Mouse (Mus musculus) olfactory bulb, adult 2 months (tissue): Measurements from ENCODE around the gene Scyl2. TPM values are rescaled to one million over a fixed set of nuclear protein-coding genes. Genes with fewer than 3 reads are reported as not detected.

Experiments used
- H3K27ac ChIP-seq: fragments of 200-500 bp; 2 replicates; pipeline ENCODE4 v1.5.1; 2012; ENCODE audit warnings: low read depth, low read length; ENCODE audit not compliant: insufficient read depth
- H3K4me1 ChIP-seq: fragments of 200-500 bp; 2 replicates; pipeline ENCODE4 v1.6.1; 2012; ENCODE audit warnings: low read length; ENCODE audit not compliant: control insufficient read depth, insufficient read depth
- H3K4me3 ChIP-seq: fragments of 200-500 bp; 2 replicates; pipeline ENCODE4 v1.5.1; 2012; ENCODE audit warnings: mild to moderate bottlenecking, low read depth, low read length, moderate library complexity; ENCODE audit not compliant: insufficient read depth
- CTCF ChIP-seq: fragments of 200-500 bp; IDR thresholded peaks from 2 replicates; pipeline ENCODE4 v1.5.1; 2012; ENCODE audit warnings: low read depth, mild to moderate bottlenecking, low read length, moderate library complexity; ENCODE audit not compliant: insufficient read depth
- POLR2A ChIP-seq: fragments of 200-500 bp; IDR thresholded peaks from 2 replicates; pipeline ENCODE4 v1.6.1; 2012; ENCODE audit warnings: mild to moderate bottlenecking, low read depth, low read length, moderate library complexity; ENCODE audit not compliant: insufficient read depth
- WGBS: fragments of 180-500 bp; shearing (Covaris S2); methylation state at CpG from one replicate; pipeline ENCODE4 v1.1.7; 2018; 5-methylcytosine and 5-hydroxymethylcytosine counted together
- polyA plus RNA-seq: library from polyadenylated mRNA; stranded (reverse); fragments of >200 nt; gene quantifications from 2 replicates; pipeline ENCODE4 v1.2.4, GENCODE M21; 2012; ENCODE audit warnings: low replicate concordance; ENCODE audit not compliant: missing spikeins, insufficient read depth, insufficient read length

Scyl2 gene
- polyA plus RNA-seq, 1 experiment, result 92.4 TPM

GRCm38 (mm10) chr10:89664977-89665645, 21.0 kb downstream of the Scyl2 start:
- no peak for TF ChIP-seq POLR2A
- no peak for TF ChIP-seq CTCF
- 93% methylated on average over 8 of the region's 8 CpGs for WGBS
- H3K4me3 ChIP-seq, result no peak overlapping the region
- H3K27ac ChIP-seq, result no peak overlapping the region
- no peaks in the 10 kb centered on the region for H3K4me1 ChIP-seq

- Histone ChIP-seq H3K4me3 (no peak overlapping the region), H3K27ac (no peak overlapping the region), H3K4me1 (no peaks in the 10 kb centered on the region)
- 39% methylated on average over 5 of the region's 5 CpGs for WGBS
- TF ChIP-seq POLR2A, result no peak
- no peak for TF ChIP-seq CTCF
Measured at GRCm38 (mm10) chr10:89656366-89656765, 29.7 kb downstream of the Scyl2 start.

GRCm38 (mm10) chr10:89652912-89653311, 33.2 kb downstream of the Scyl2 start:
- TF ChIP-seq POLR2A (no peak), CTCF (no peak)
- WGBS, result 75% methylated on average over 8 of the region's 8 CpGs
- Histone ChIP-seq H3K27ac (no peak overlapping the region), H3K4me3 (no peak overlapping the region), H3K4me1 (no peaks in the 10 kb centered on the region)

- TF ChIP-seq CTCF, result no peak
- no peak for TF ChIP-seq POLR2A
- H3K4me1 ChIP-seq, result no peaks in the 10 kb centered on the region
- WGBS, result 74% methylated on average over 1 of the region's 1 CpGs
- no peak overlapping the region for H3K27ac ChIP-seq
- no peak overlapping the region for H3K4me3 ChIP-seq
Measured at GRCm38 (mm10) chr10:89651691-89652090, 34.4 kb downstream of the Scyl2 start.

- H3K27ac ChIP-seq, result no peak overlapping the region
- H3K4me3 ChIP-seq, result no peak overlapping the region
- WGBS, result 90% methylated on average over 9 of the region's 9 CpGs
- no peaks in the 10 kb centered on the region for H3K4me1 ChIP-seq
- no peak for TF ChIP-seq POLR2A
- no peak for TF ChIP-seq CTCF
Measured at GRCm38 (mm10) chr10:89646918-89647317, 39.2 kb downstream of the Scyl2 start.

- Histone ChIP-seq H3K4me1 (no peaks in the 10 kb centered on the region), H3K4me3 (no peak overlapping the region), H3K27ac (no peak overlapping the region)
- 96% methylated on average over 3 of the region's 3 CpGs for WGBS
- TF ChIP-seq POLR2A (no peak), CTCF (no peak)
Measured at GRCm38 (mm10) chr10:89637001-89637400, 49.1 kb downstream of the Scyl2 start.

- Histone ChIP-seq H3K4me3 (no peak overlapping the region), H3K4me1 (no peaks in the 10 kb centered on the region), H3K27ac (no peak overlapping the region)
- TF ChIP-seq CTCF (no peak), POLR2A (no peak)
- WGBS, result 60% methylated on average over 5 of the region's 5 CpGs
Measured at GRCm38 (mm10) chr10:89635018-89635417, 51.1 kb downstream of the Scyl2 start.

- H3K4me1 ChIP-seq, result no peaks in the 10 kb centered on the region
- WGBS, result 95% methylated on average over 7 of the region's 7 CpGs
- no peak overlapping the region for H3K4me3 ChIP-seq
- TF ChIP-seq CTCF (no peak), POLR2A (no peak)
- H3K27ac ChIP-seq, result no peak overlapping the region
Measured at GRCm38 (mm10) chr10:89633736-89634426, 52.2 kb downstream of the Scyl2 start.

- WGBS, result 92% methylated on average over 4 of the region's 4 CpGs
- Histone ChIP-seq H3K4me3 (no peak overlapping the region), H3K27ac (no peak overlapping the region), H3K4me1 (no peaks in the 10 kb centered on the region)
- no peak for TF ChIP-seq CTCF
- no peak for TF ChIP-seq POLR2A
Measured at GRCm38 (mm10) chr10:89633121-89633520, 53.0 kb downstream of the Scyl2 start.
